33 mouse cellular contexts compared by ENCODE assay signal in genomic region chr5:5729904-5730303, GRCm38 (mm10). TPM values are rescaled to one million over a fixed set of nuclear protein-coding genes. Genes with fewer than 3 reads are reported as not detected.
DNase-seq lines count a peak whose midpoint lies in the region; ATAC-seq and TF ChIP-seq lines count a peak whose summit lies in the region.
"Had no signal": no experiment of that assay in that cellular context is flagged by ENCODE, and none has a peak within 500 bp of the region (broad histone marks: within the 10 kb centered on the region; RNA-seq: fewer than 3 reads in every experiment).

No protein-coding gene starts in this region.

- no peak for ATAC-seq in forebrain, embryonic 15.5 days (replicated peaks)
- ATAC-seq: forebrain, embryonic 14.5 days; hindbrain, postnatal 0 days; intestine, embryonic 15.5 days; liver, embryonic 12.5 days; liver, postnatal 0 days; midbrain, embryonic 13.5 days had no signal

- no peaks in the 10 kb centered on the region for H3K27me3 ChIP-seq in kidney, adult 2 months (replicated peaks; ENCODE audit: control insufficient read depth, insufficient read depth, low read length)
- no peaks in the 10 kb centered on the region for H3K27me3 ChIP-seq in forebrain, embryonic 15.5 days
- H3K27me3 ChIP-seq: embryonic facial prominence, embryonic 12.5 days; heart, embryonic 15.5 days; hindbrain, embryonic 12.5 days; intestine, embryonic 15.5 days; liver, embryonic 12.5 days; midbrain, embryonic 13.5 days; neural tube, embryonic 13.5 days had no signal

- H3K4me2 ChIP-seq in forebrain, embryonic 15.5 days (replicated peaks), result no peak overlapping the region
- H3K4me2 ChIP-seq: embryonic facial prominence, embryonic 12.5 days; heart, embryonic 15.5 days; hindbrain, embryonic 12.5 days; intestine, embryonic 15.5 days; liver, embryonic 12.5 days; midbrain, embryonic 13.5 days; neural tube, embryonic 13.5 days had no signal

- peak overlapping the region; percentile 69 for H3K27ac ChIP-seq in kidney, adult 2 months (ENCODE audit: insufficient read depth, low read depth, low read length)
- no peak overlapping the region for H3K27ac ChIP-seq in forebrain, embryonic 15.5 days (replicated peaks)
- H3K27ac ChIP-seq: embryonic facial prominence, embryonic 12.5 days; heart, embryonic 10.5 days; heart, embryonic 15.5 days; hindbrain, embryonic 12.5 days; hindbrain, postnatal 0 days; intestine, embryonic 15.5 days; left cerebral cortex, adult 2 months; liver, embryonic 12.5 days; macrophage; midbrain, embryonic 13.5 days; neural tube, embryonic 13.5 days had no signal

- H3K9ac ChIP-seq in forebrain, embryonic 15.5 days (replicated peaks), result no peak overlapping the region
- H3K9ac ChIP-seq: embryonic facial prominence, embryonic 12.5 days; heart, embryonic 15.5 days; hindbrain, embryonic 12.5 days; intestine, embryonic 15.5 days; liver, embryonic 12.5 days; liver, postnatal 0 days; midbrain, embryonic 13.5 days; neural tube, embryonic 13.5 days had no signal

- H3K4me1 ChIP-seq in kidney, adult 2 months (ENCODE audit: control insufficient read depth, insufficient read depth, low read length), result peaks cover 8% of the 10 kb centered on the region
- no peaks in the 10 kb centered on the region for H3K4me1 ChIP-seq in forebrain, embryonic 15.5 days
- H3K4me1 ChIP-seq: embryonic facial prominence, embryonic 12.5 days; heart, embryonic 10.5 days; heart, embryonic 15.5 days; hindbrain, embryonic 12.5 days; intestine, embryonic 15.5 days; liver, embryonic 12.5 days; midbrain, embryonic 13.5 days; neural tube, embryonic 13.5 days had no signal

- intact Hi-C loops in left cerebral cortex, postnatal 25 days (cut with DNase I), result no loop called here

- TF ChIP-seq POLR2A in kidney, adult 2 months (IDR thresholded peaks at IDR 0.05; ENCODE audit: low read depth, low read length), result no peak

- DNase-seq in cerebellum, postnatal 14 days, result peak; percentile 4 to 6
- DNase-seq in cerebellum, adult 8-10 months, result no peak
- peak; percentile 17 for DNase-seq in Muller cell, postnatal 12 days (ENCODE audit: inconsistent ontology term)
- DNase-seq in kidney, adult 2 months, result peak; percentile 88
- DNase-seq in kidney, postnatal 10 days, result peak; percentile 53
- DNase-seq in left cerebral cortex, postnatal 25 days (ENCODE audit: low spot score in 2 of 2), result no peak
- no peak for DNase-seq in left cerebral cortex, adult 8-10 months (ENCODE audit: low spot score in 2 of 2)
- DNase-seq: adrenal gland, adult 2 months; cerebellum, adult 11-12 months; cerebellum, postnatal 36 days; gastrocnemius, postnatal 25 days; heart, adult 11 months; left cerebral cortex, postnatal 4 days; liver, postnatal 0 days; lung, postnatal 10 days; thymus, postnatal 14 days had no signal

- H3K36me3 ChIP-seq in kidney, adult 2 months (ENCODE audit: control insufficient read depth, insufficient read depth, low read length), result no peaks in the 10 kb centered on the region
- no peaks in the 10 kb centered on the region for H3K36me3 ChIP-seq in forebrain, embryonic 15.5 days
- H3K36me3 ChIP-seq: embryonic facial prominence, embryonic 12.5 days; heart, embryonic 10.5 days; heart, embryonic 15.5 days; hindbrain, embryonic 12.5 days; intestine, embryonic 15.5 days; liver, embryonic 12.5 days; midbrain, embryonic 13.5 days; neural tube, embryonic 13.5 days had no signal

- WGBS in kidney, adult 2 months, result 45% methylated on average over 4 of the region's 4 CpGs
- 91% methylated on average over 4 of the region's 4 CpGs for WGBS in forebrain, embryonic 15.5 days

- no peak for TF ChIP-seq CTCF in kidney, adult 2 months (conservative IDR thresholded peaks at IDR 0.05; ENCODE audit: insufficient read depth, insufficient read length, low read depth, low read length)

- H3K9me3 ChIP-seq in forebrain, embryonic 15.5 days, result no peaks in the 10 kb centered on the region
- H3K9me3 ChIP-seq: embryonic facial prominence, embryonic 12.5 days; heart, embryonic 10.5 days; heart, embryonic 15.5 days; hindbrain, embryonic 12.5 days; intestine, embryonic 15.5 days; liver, embryonic 12.5 days; midbrain, embryonic 13.5 days; neural tube, embryonic 13.5 days had no signal

- no peak overlapping the region for H3K4me3 ChIP-seq in kidney, adult 2 months (ENCODE audit: insufficient read depth, low read depth, low read length)
- no peak overlapping the region for H3K4me3 ChIP-seq in forebrain, embryonic 15.5 days
- H3K4me3 ChIP-seq: embryonic facial prominence, embryonic 12.5 days; heart, embryonic 10.5 days; heart, embryonic 15.5 days; hindbrain, embryonic 12.5 days; intestine, embryonic 15.5 days; left cerebral cortex, adult 2 months; liver, embryonic 12.5 days; midbrain, embryonic 13.5 days; neural tube, embryonic 13.5 days had no signal

RNA-seq across cellular contexts. Expression of gene Steap1, which starts 19.2 kb away (rescaled TPM):
- 5.2 and 6.4 TPM in 2 replicates for polyA plus RNA-seq in kidney, adult 2 months (2012; rRNA removed)
- under 1 TPM; 0.39 to 0.89 TPM for total RNA-seq in left cerebral cortex, postnatal 25 days (2021)
- total RNA-seq in left cerebral cortex, adult 8-10 months (2022), result 1 to 10 TPM in 1 of 4 experiments, under 1 TPM in 3; 0.27 to 1.6 (median 0.49) TPM
- 1.9 and 2.8 TPM in 2 replicates for polyA plus RNA-seq in forebrain, embryonic 15.5 days (2015; fragmentation: Nextera tagmentation; extraction: Ambion mirVana)
- total RNA-seq: gastrocnemius, adult 18-20 months; gastrocnemius, postnatal 25 days; heart, postnatal 25 days; left cerebral cortex, postnatal 4 days; megakaryocyte-erythroid progenitor cell, adult 5-6 weeks; MEL had no signal
- polyA plus RNA-seq: macrophage had no signal

RNA-seq across cellular contexts. Expression of gene Steap2, which starts 35.5 kb away (rescaled TPM):
- polyA plus RNA-seq in kidney, adult 2 months (2012; rRNA removed), result 71.7 and 76.1 TPM in 2 replicates
- total RNA-seq in left cerebral cortex, postnatal 25 days (2021), result 1 to 10 TPM; 8.2 to 9.1 TPM
- 10 to 100 TPM; 10.2 to 13.3 (median 11.0) TPM for total RNA-seq in left cerebral cortex, adult 8-10 months (2022)
- 5.0 and 5.2 TPM in 2 replicates for polyA plus RNA-seq in forebrain, embryonic 15.5 days (2015; fragmentation: Nextera tagmentation; extraction: Ambion mirVana)
- total RNA-seq: megakaryocyte-erythroid progenitor cell, adult 5-6 weeks; MEL had no signal
- polyA plus RNA-seq: macrophage had no signal

Comparison
In these comparisons a context has a peak if more than half of its experiments do, and no peak if none do; other contexts are left out.
1. DNase-seq: peak in cerebellum, postnatal 14 days (2 of 2), Muller cell, postnatal 12 days (single experiment), kidney, adult 2 months (single experiment) and kidney, postnatal 10 days (single experiment); none in cerebellum, adult 8-10 months (single experiment), left cerebral cortex, postnatal 25 days (0 of 2) and left cerebral cortex, adult 8-10 months (0 of 2).